ENCODE assay signal across 8 mouse cellular contexts in genomic region chr7:141460391-141461113, GRCm38 (mm10). TPM values are rescaled to one million over a fixed set of nuclear protein-coding genes. Genes with fewer than 3 reads are reported as not detected.
DNase-seq lines count a peak whose midpoint lies in the region; ATAC-seq and TF ChIP-seq lines count a peak whose summit lies in the region.

TSS of gene Cracr2b (plus strand) at chr7:141461094.

- no peaks in the 10 kb centered on the region for H3K9me3 ChIP-seq in ES-E14 (ENCODE audit: control insufficient read depth, insufficient read depth, low read depth, low read length)
- no peaks in the 10 kb centered on the region for H3K9me3 ChIP-seq in intestine, embryonic 14.5 days (ENCODE audit: control insufficient read depth, low read length)
- no peaks in the 10 kb centered on the region for H3K9me3 ChIP-seq in megakaryocyte, embryonic 14.5 days

- in situ Hi-C loops in ES-E14 (cut with MboI; ENCODE audit: low sequenced_read_pairs in 2 of 2, unreplicated experiment in 2 of 2), result no loop called here

- intact Hi-C loops in gastrocnemius, postnatal 14 days (cut with DNase I; ENCODE audit: low total_unique reads), result no loop called here

- ATAC-seq in intestine, embryonic 14.5 days (replicated peaks; ENCODE audit: low FRiP score, low TSS enrichment, low read depth), result no peak

- H3K4me1 ChIP-seq in ES-E14 (ENCODE audit: control insufficient read depth in 2 of 2, insufficient read depth in 2 of 2, low read length in 2 of 2, poor library complexity in 1 of 2), result peaks cover 2 to 38% of the 10 kb centered on the region in 2 experiments; a peak in 3 of 4 replicates
- peaks cover 16% of the 10 kb centered on the region for H3K4me1 ChIP-seq in intestine, embryonic 14.5 days (replicated peaks; ENCODE audit: control insufficient read depth, insufficient read depth, low read length)
- peaks cover 96% of the 10 kb centered on the region for H3K4me1 ChIP-seq in megakaryocyte, embryonic 14.5 days

- no peak within 1 kb of the TSS for H3K27ac ChIP-seq in ES-E14 (ENCODE audit: insufficient read depth, low read depth, low read length, poor library complexity, severe bottlenecking)
- H3K27ac ChIP-seq in intestine, embryonic 14.5 days (ENCODE audit: low read depth), result no peak within 1 kb of the TSS

- H3K36me3 ChIP-seq in ES-E14 (ENCODE audit: control insufficient read depth, insufficient read depth, low read length, poor library complexity, severe bottlenecking), result no peaks in the 10 kb centered on the region
- H3K36me3 ChIP-seq in intestine, embryonic 14.5 days (ENCODE audit: control insufficient read depth, insufficient read depth, low read length), result 0 out of 2 replicates have a peak, but pooled peaks cover 3% of the 10 kb centered on the region
- H3K36me3 ChIP-seq in megakaryocyte, embryonic 14.5 days (replicated peaks; ENCODE audit: low read length), result peaks cover 65% of the 10 kb centered on the region

- peaks cover 58% of the 10 kb centered on the region for H3K27me3 ChIP-seq in intestine, embryonic 14.5 days (replicated peaks; ENCODE audit: control insufficient read depth, insufficient read depth, low read length)
- peaks cover 20% of the 10 kb centered on the region for H3K27me3 ChIP-seq in megakaryocyte, embryonic 14.5 days (replicated peaks)

- peak in 1 of 2 experiments; percentile 31 for DNase-seq in adrenal gland, adult 18-20 months (ENCODE audit: low spot score in 2 of 2)
- no peak for DNase-seq in adrenal gland, postnatal 25 days
- DNase-seq in ES-E14 (ENCODE audit: low read depth, low spot score), result no peak
- DNase-seq in gastrocnemius, postnatal 14 days, result peak; percentile 22
- DNase-seq in intestine, embryonic 14.5 days (ENCODE audit: low spot score), result no peak
- no peak for DNase-seq in ovary, postnatal 36 days (ENCODE audit: low spot score)
- no peak for DNase-seq in spleen, postnatal 36 days (ENCODE audit: low spot score in 2 of 2)

- peak within 1 kb of the TSS; percentile 63 to 65 for H3K4me3 ChIP-seq in ES-E14 (ENCODE audit: insufficient read depth in 1 of 2, low read depth in 1 of 2, low read length in 2 of 2, poor library complexity in 1 of 2, severe bottlenecking in 1 of 2)
- H3K4me3 ChIP-seq in intestine, embryonic 14.5 days (ENCODE audit: low read depth, low read length), result peak within 1 kb of the TSS; percentile 36
- peak within 1 kb of the TSS; percentile 90 for H3K4me3 ChIP-seq in megakaryocyte, embryonic 14.5 days (replicated peaks)

- H3K4me2 ChIP-seq in intestine, embryonic 14.5 days (ENCODE audit: low read length), result peak within 1 kb of the TSS; percentile 69

- WGBS in intestine, embryonic 14.5 days, result 54% methylated on average over 15 of the region's 15 CpGs

- peak within 1 kb of the TSS; percentile 67 for H3K9ac ChIP-seq in ES-E14 (ENCODE audit: insufficient read depth, low read depth, low read length, poor library complexity, severe bottlenecking)
- H3K9ac ChIP-seq in intestine, embryonic 14.5 days (ENCODE audit: low read length), result peak within 1 kb of the TSS; percentile 40

TF ChIP-seq in ES-E14, 5 proteins besides CTCF, POLR2A, EP300 and RAD21:
- TF ChIP-seq HCFC1 (IDR thresholded peaks at IDR 0.05; ENCODE audit: borderline replicate concordance, insufficient read depth, low read length) (no peak), ZC3H11A (IDR thresholded peaks at IDR 0.05; ENCODE audit: borderline replicate concordance, low read depth, low read length) (no peak)

RNA-seq across cellular contexts. Expression of gene Cracr2b, which starts in this region (rescaled TPM):
- total RNA-seq in adrenal gland, adult 18-20 months (2021), result 10 to 100 TPM; 11.2 to 12.5 TPM
- 9.9 and 13.5 TPM in 2 replicates for total RNA-seq in adrenal gland, postnatal 25 days (2021)
- 5.8 and 11.7 TPM in 2 replicates for total RNA-seq in ES-E14 (2012; rRNA removed)
- total RNA-seq in gastrocnemius, postnatal 14 days (2021), result 10 to 100 TPM in 1 of 2 experiments, 1 to 10 TPM in 1; 6.5 to 14.3 TPM
- 13.8 and 14.0 TPM in 2 replicates for polyA plus RNA-seq in intestine, embryonic 14.5 days (2014; fragmentation: Nextera tagmentation; extraction: Ambion mirVana)
- 19.4 and 29.4 TPM in 2 replicates for polyA plus RNA-seq in megakaryocyte, embryonic 14.5 days (2012; ENCODE audit: insufficient read depth, low replicate concordance)

Comparison
In these comparisons a context has a peak if more than half of its experiments do, and no peak if none do; other contexts are left out.
1. H3K4me3 ChIP-seq: peak in every context shown above with its lines; median percentile 90 in megakaryocyte, embryonic 14.5 days; 64 in ES-E14; 36 in intestine, embryonic 14.5 days.